Mouse (Mus musculus): ENCODE data around the gene Zdbf2.

DNA sequence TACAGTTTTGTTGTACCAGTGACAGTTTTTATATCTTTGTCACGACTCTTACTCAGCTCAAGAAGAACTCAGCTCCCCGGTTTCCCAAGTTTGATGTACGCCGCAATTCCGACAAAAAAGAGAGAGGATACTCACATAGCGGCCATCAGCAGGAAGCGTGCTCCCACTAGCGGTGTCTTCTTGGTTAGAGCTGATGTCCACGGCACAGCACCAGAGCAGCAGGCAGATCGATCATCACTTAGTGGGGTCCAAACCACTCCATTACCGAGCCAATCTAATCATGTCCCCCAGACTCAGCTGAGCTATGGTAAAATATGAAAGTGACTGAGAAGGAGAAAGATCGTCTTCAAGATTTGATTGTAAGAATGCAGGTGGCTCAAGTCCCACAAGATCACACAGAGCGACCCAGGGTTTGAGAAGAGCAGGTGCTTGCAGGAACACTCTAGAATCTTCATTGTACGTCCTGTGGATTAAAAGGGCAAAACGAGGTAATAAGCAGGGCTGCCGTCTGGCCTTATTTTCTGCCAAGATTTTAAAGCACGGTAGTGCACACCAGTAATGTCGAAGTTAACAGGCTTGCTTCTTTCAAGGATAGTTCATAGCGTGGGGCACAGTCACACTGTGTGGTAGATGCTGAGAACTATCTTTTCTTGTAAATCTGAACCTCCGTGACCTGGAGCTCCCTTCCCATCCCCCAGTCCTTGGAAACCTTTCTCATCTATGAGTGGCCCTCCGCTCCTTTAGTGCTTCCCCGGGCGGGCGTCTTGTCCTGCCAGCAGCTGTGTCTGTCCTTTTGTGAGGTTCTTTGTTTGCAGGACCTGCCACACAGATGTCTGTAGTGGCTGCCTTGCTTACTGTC lies 20.5 kb upstream of the Zdbf2 start:
- TF ChIP-seq CTCF (IDR thresholded peaks at IDR 0.05; ENCODE audit: low read depth) (peak; percentile 34), EP300 (IDR thresholded peaks at IDR 0.05; ENCODE audit: low read depth) (no peak)
